Mouse (Mus musculus) gastrocnemius, postnatal 36 days (tissue): ENCODE results near the gene Gstp1. TPM values are rescaled to one million over a fixed set of nuclear protein-coding genes. Genes with fewer than 3 reads are reported as not detected.
"Not testable (repeated sequence)": the region's sequence is repeated elsewhere in the genome, so short reads cannot be mapped to it uniquely, and the experiment has no call there.

Source experiments
- DNase-seq, 2 experiments: peaks; one replicate each; pipeline ENCODE4 v3.0.0; 2022
- intact Hi-C: fragments of 180-260 bp; cut with DNase I; formaldehyde crosslinking; loops from one replicate; pipeline ENCODE4 v1.15.1; 2025
- long read RNA-seq, 2 experiments: library from polyadenylated mRNA; stranded (forward); transcript quantifications; one replicate each; pipeline ENCODE4 v2.0.0; 2021
- total RNA-seq, 2 experiments: library from RNA; stranded (reverse); gene quantifications; 2 replicates each; pipeline ENCODE4 v1.2.3; 2021

Gstp1 gene
- 100 to 1,000 TPM; 344 to 368 TPM for total RNA-seq
- long read RNA-seq, experiment 1, transcript Gstp1-201 (7 exons, 821 nt) = major isoform, 430 of 459 reads
- long read RNA-seq, experiment 1, partial matches to known transcripts = 16 of 459 reads
- long read RNA-seq, experiment 1, other reads (novel, unspliced or antisense) = 9 of 459 reads
- long read RNA-seq, experiment 2, transcript Gstp1-201 (7 exons, 821 nt) = major isoform, 489 of 513 reads
- long read RNA-seq, experiment 2, partial matches to known transcripts = 15 of 513 reads
- long read RNA-seq, experiment 2, other reads (novel, unspliced or antisense) = 8 of 513 reads

- peak; percentile 87 to 89 for DNase-seq
- intact Hi-C loops = no loop called here
Measured at GRCm38 (mm10) chr19:4037788-4038232, at the start of gene Gstp1. TSS of gene Gstp1 (minus strand) at chr19:4037985.

GRCm38 (mm10) chr19:4087090-4087489 is 49.3 kb upstream of the Gstp1 start:
- intact Hi-C loops = no loop called here
- DNase-seq = no peak

GRCm38 (mm10) chr19:4086156-4086555 is 48.4 kb upstream of the Gstp1 start:
- DNase-seq = no peak
- intact Hi-C loops = no loop called here

- DNase-seq = no peak
- intact Hi-C loops = no loop called here
Measured at GRCm38 (mm10) chr19:4084984-4085383, 47.2 kb upstream of the Gstp1 start.

- no peak for DNase-seq
- intact Hi-C loops = no loop called here
Measured at GRCm38 (mm10) chr19:4083826-4084225, 46.0 kb upstream of the Gstp1 start.

GRCm38 (mm10) chr19:4083316-4083715 is 45.5 kb upstream of the Gstp1 start:
- intact Hi-C loops = no loop called here
- no peak for DNase-seq

GRCm38 (mm10) chr19:4082219-4082965 is 44.6 kb upstream of the Gstp1 start:
- DNase-seq = no peak
- intact Hi-C loops = no loop called here

GRCm38 (mm10) chr19:4081394-4081793 is 43.6 kb upstream of the Gstp1 start, which contains the start of gene Cabp2:
TSS of gene Cabp2 (plus strand) at chr19:4081578.
- DNase-seq = no peak
- intact Hi-C loops = no loop called here

- no peak for DNase-seq
- intact Hi-C loops = no loop called here
Measured at GRCm38 (mm10) chr19:4080511-4081009, 42.8 kb upstream of the Gstp1 start.

GRCm38 (mm10) chr19:4079594-4079993 is 41.8 kb upstream of the Gstp1 start:
- intact Hi-C loops = loop anchor here (2.0 kb wide), 1 partner anchor 51 kb away; no protein-coding TSS in a partner anchor
- no peak for DNase-seq

GRCm38 (mm10) chr19:4075531-4075930 is 37.7 kb upstream of the Gstp1 start:
- intact Hi-C loops = no loop called here
- no peak for DNase-seq

- no peak for DNase-seq
- intact Hi-C loops = no loop called here
Measured at GRCm38 (mm10) chr19:4072706-4073424, 35.1 kb upstream of the Gstp1 start.

- DNase-seq = no peak
- intact Hi-C loops = no loop called here
Measured at GRCm38 (mm10) chr19:4071406-4071805, 33.6 kb upstream of the Gstp1 start.

- DNase-seq = no peak
Measured at GRCm38 (mm10) chr19:4070756-4071155, 33.0 kb upstream of the Gstp1 start.

GRCm38 (mm10) chr19:4070311-4070710 is 32.5 kb upstream of the Gstp1 start:
- DNase-seq = no peak
- intact Hi-C loops = no loop called here

More at GRCm38 (mm10) chr19:4070756-4071155, 33.0 kb upstream of the Gstp1 start:
- intact Hi-C loops = no loop called here

- no peak for DNase-seq
- intact Hi-C loops = no loop called here
Measured at GRCm38 (mm10) chr19:4068717-4069410, 31.1 kb upstream of the Gstp1 start.

- intact Hi-C loops, DNase-seq: not testable (repeated sequence)
Measured at GRCm38 (mm10) chr19:4068242-4068641, 30.5 kb upstream of the Gstp1 start.

- intact Hi-C loops = no loop called here
Measured at GRCm38 (mm10) chr19:4066877-4067276, 29.1 kb upstream of the Gstp1 start.

GRCm38 (mm10) chr19:4066280-4066679 is 28.5 kb upstream of the Gstp1 start:
- DNase-seq = no peak
- intact Hi-C loops = no loop called here

More at GRCm38 (mm10) chr19:4066877-4067276, 29.1 kb upstream of the Gstp1 start:
- DNase-seq = no peak

- intact Hi-C loops, DNase-seq: not testable (repeated sequence)
Measured at GRCm38 (mm10) chr19:4064501-4064900, 26.7 kb upstream of the Gstp1 start.
